Mouse (Mus musculus): ENCODE measurements around the gene Tnrc6c. TPM values are rescaled to one million over a fixed set of nuclear protein-coding genes. Genes with fewer than 3 reads are reported as not detected.
A peak's percentile ranks its signal among the peaks of the same experiment; 100 is the strongest.

The Tnrc6c gene
- polyA plus RNA-seq, 1 experiment from 2014 or later: 3.0 TPM

GRCm38 (mm10) chr11:117792281-117792888 is 138.3 kb downstream of the Tnrc6c start:
- peaks cover 43% of the 10 kb centered on the region for H3K4me1 ChIP-seq (ENCODE audit: insufficient read depth)
- H3K9ac ChIP-seq (replicated peaks): peak overlapping the region; percentile 27; the same call in 1 of the 2 replicates
- peak overlapping the region; percentile 56 for H3K27ac ChIP-seq (ENCODE audit: low read depth)
- ATAC-seq (peak; percentile 83), DNase-seq (peak; percentile 93)
- H3K27me3 ChIP-seq (ENCODE audit: insufficient read depth, low read length): no peaks in the 10 kb centered on the region
- peaks cover 10% of the 10 kb centered on the region for H3K36me3 ChIP-seq (replicated peaks; ENCODE audit: insufficient read depth, low read length)
- H3K4me3 ChIP-seq (ENCODE audit: low read depth, low read length): peak overlapping the region; percentile 7
- H3K4me2 ChIP-seq (ENCODE audit: low read depth, low read length): peak overlapping the region; percentile 63
- TF ChIP-seq EP300 (IDR thresholded peaks at IDR 0.05; ENCODE audit: low read depth): no peak
- peak; percentile 4; the same call in 1 of the 2 replicates for TF ChIP-seq CTCF (IDR thresholded peaks at IDR 0.05; ENCODE audit: low read depth)
- whole genome bisulfite sequencing (ENCODE audit: insufficient replicate concordance): 3% methylated on average over 22 of the region's 22 CpGs
- no peaks in the 10 kb centered on the region for H3K9me3 ChIP-seq (ENCODE audit: low read length)

- H3K36me3 ChIP-seq (replicated peaks; ENCODE audit: insufficient read depth, low read length): peaks cover 7% of the 10 kb centered on the region
- no peak overlapping the region for H3K4me2 ChIP-seq (ENCODE audit: low read depth, low read length)
- H3K9ac ChIP-seq (replicated peaks): no peak overlapping the region
- DNase-seq (no peak), ATAC-seq (no peak)
- no peak overlapping the region for H3K4me3 ChIP-seq (ENCODE audit: low read depth, low read length)
- 76% methylated on average over 4 of the region's 4 CpGs for WGBS (ENCODE audit: insufficient replicate concordance)
- TF ChIP-seq EP300 (IDR thresholded peaks at IDR 0.05; ENCODE audit: low read depth) (no peak), CTCF (IDR thresholded peaks at IDR 0.05; ENCODE audit: low read depth) (no peak)
- H3K27me3 ChIP-seq (ENCODE audit: insufficient read depth, low read length): no peaks in the 10 kb centered on the region
- H3K9me3 ChIP-seq (ENCODE audit: low read length): no peaks in the 10 kb centered on the region
- peaks cover 54% of the 10 kb centered on the region for H3K4me1 ChIP-seq (ENCODE audit: insufficient read depth)
- H3K27ac ChIP-seq (ENCODE audit: low read depth): no peak overlapping the region
These were observed 140.0 kb downstream of the Tnrc6c start for GRCm38 (mm10) chr11:117794035-117794551.

- Histone ChIP-seq H3K27ac (ENCODE audit: low read depth) (peak overlapping the region; percentile 91), H3K4me3 (ENCODE audit: low read depth, low read length) (peak overlapping the region; percentile 63), H3K9me3 (ENCODE audit: low read length) (no peaks in the 10 kb centered on the region), H3K4me1 (ENCODE audit: insufficient read depth) (peaks cover 42% of the 10 kb centered on the region), H3K36me3 (replicated peaks; ENCODE audit: insufficient read depth, low read length) (no peaks in the 10 kb centered on the region), H3K27me3 (ENCODE audit: insufficient read depth, low read length) (no peaks in the 10 kb centered on the region), H3K9ac (replicated peaks) (peak overlapping the region; percentile 69), H3K4me2 (ENCODE audit: low read depth, low read length) (peak overlapping the region; percentile 73)
- 30% methylated on average over 5 of the region's 5 CpGs for WGBS (ENCODE audit: insufficient replicate concordance)
- TF ChIP-seq EP300 (IDR thresholded peaks at IDR 0.05; ENCODE audit: low read depth): no peak
- no peak for TF ChIP-seq CTCF (IDR thresholded peaks at IDR 0.05; ENCODE audit: low read depth)
- peak; percentile 11 for ATAC-seq
- no peak for DNase-seq
These were observed 142.9 kb downstream of the Tnrc6c start for GRCm38 (mm10) chr11:117796954-117797353.

DNA sequence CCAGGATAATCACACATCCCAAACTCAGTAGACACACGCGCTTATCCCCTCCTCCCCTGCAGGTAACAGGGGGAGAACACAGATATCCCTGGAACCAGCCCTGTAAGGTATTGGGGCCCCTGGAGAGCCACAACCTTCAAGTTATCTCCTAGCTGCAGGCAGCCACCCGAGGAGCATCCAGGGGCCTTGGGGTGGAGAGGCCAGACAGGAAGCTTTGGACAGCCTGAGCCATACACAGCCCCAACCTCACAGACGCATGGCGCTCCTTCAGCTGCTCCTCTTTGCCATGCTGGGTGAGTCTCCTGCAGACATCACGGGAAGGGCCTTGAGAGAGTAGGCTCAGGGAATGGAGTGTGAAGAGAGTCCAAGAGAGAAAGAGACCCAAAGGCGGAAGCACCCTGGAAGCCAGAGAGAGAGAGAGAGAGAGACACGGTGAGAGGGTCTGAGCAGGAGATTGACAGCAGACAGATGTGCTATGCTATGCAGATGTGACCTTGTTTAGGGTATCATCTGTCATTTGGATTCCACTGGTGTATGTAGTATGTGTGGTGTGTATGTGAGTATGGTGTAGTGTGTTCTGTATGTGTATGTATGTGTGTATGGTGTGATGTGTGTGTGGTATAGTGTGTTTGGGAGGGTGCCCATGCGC is 143.5 kb downstream of the Tnrc6c start, which contains the start of gene 6030468B19Rik:
TSS of gene 6030468B19Rik (plus strand) at position 150 of the 649 bp plus-strand sequence.
- peak within 1 kb of the TSS; percentile 63 for H3K4me3 ChIP-seq (ENCODE audit: low read depth, low read length)
- peak within 1 kb of the TSS; percentile 69 for H3K9ac ChIP-seq (replicated peaks)
- peak within 1 kb of the TSS; percentile 73 for H3K4me2 ChIP-seq (ENCODE audit: low read depth, low read length)
- ATAC-seq (peak; percentile 95), DNase-seq (peak; percentile 73)
- H3K4me1 ChIP-seq (ENCODE audit: insufficient read depth): peaks cover 35% of the 10 kb centered on the region
- peak within 1 kb of the TSS; percentile 91 for H3K27ac ChIP-seq (ENCODE audit: low read depth)
- 35% methylated on average over 9 of the region's 9 CpGs for WGBS (ENCODE audit: insufficient replicate concordance)
- TF ChIP-seq EP300 (IDR thresholded peaks at IDR 0.05; ENCODE audit: low read depth) (peak; percentile 96), CTCF (IDR thresholded peaks at IDR 0.05; ENCODE audit: low read depth) (no peak)
- no peaks in the 10 kb centered on the region for H3K9me3 ChIP-seq (ENCODE audit: low read length)
- H3K27me3 ChIP-seq (ENCODE audit: insufficient read depth, low read length): no peaks in the 10 kb centered on the region
- H3K36me3 ChIP-seq (replicated peaks; ENCODE audit: insufficient read depth, low read length): no peaks in the 10 kb centered on the region

- H3K4me1 ChIP-seq (ENCODE audit: insufficient read depth): peaks cover 32% of the 10 kb centered on the region
These were observed 144.1 kb downstream of the Tnrc6c start for GRCm38 (mm10) chr11:117798160-117798541.

GRCm38 (mm10) chr11:117799174-117799573 is 145.1 kb downstream of the Tnrc6c start:
- TF ChIP-seq EP300 (IDR thresholded peaks at IDR 0.05; ENCODE audit: low read depth) (no peak), CTCF (IDR thresholded peaks at IDR 0.05; ENCODE audit: low read depth) (no peak)
- 40% methylated on average over 5 of the region's 5 CpGs for WGBS (ENCODE audit: insufficient replicate concordance)
- peak overlapping the region; percentile 91 for H3K27ac ChIP-seq (ENCODE audit: low read depth)
- no peaks in the 10 kb centered on the region for H3K27me3 ChIP-seq (ENCODE audit: insufficient read depth, low read length)
- H3K4me3 ChIP-seq (ENCODE audit: low read depth, low read length): peak overlapping the region; percentile 63
- H3K9me3 ChIP-seq (ENCODE audit: low read length): no peaks in the 10 kb centered on the region
- ATAC-seq (no peak), DNase-seq (no peak)
- peak overlapping the region; percentile 73 for H3K4me2 ChIP-seq (ENCODE audit: low read depth, low read length)
- peaks cover 30% of the 10 kb centered on the region for H3K4me1 ChIP-seq (ENCODE audit: insufficient read depth)
- H3K9ac ChIP-seq (replicated peaks): peak overlapping the region; percentile 69
- peaks cover 5% of the 10 kb centered on the region; the same call in 1 of the 2 replicates for H3K36me3 ChIP-seq (replicated peaks; ENCODE audit: insufficient read depth, low read length)

More at GRCm38 (mm10) chr11:117798160-117798541, 144.1 kb downstream of the Tnrc6c start:
- Histone ChIP-seq H3K9me3 (ENCODE audit: low read length) (no peaks in the 10 kb centered on the region), H3K9ac (replicated peaks) (peak overlapping the region; percentile 69), H3K27ac (ENCODE audit: low read depth) (peak overlapping the region; percentile 91), H3K36me3 (replicated peaks; ENCODE audit: insufficient read depth, low read length) (0 out of 2 replicates have a peak, but pooled peaks cover 3% of the 10 kb centered on the region), H3K27me3 (ENCODE audit: insufficient read depth, low read length) (no peaks in the 10 kb centered on the region), H3K4me3 (ENCODE audit: low read depth, low read length) (peak overlapping the region; percentile 63), H3K4me2 (ENCODE audit: low read depth, low read length) (peak overlapping the region; percentile 73)
- no peak for DNase-seq
- 9% methylated on average over 2 of the region's 2 CpGs for WGBS (ENCODE audit: insufficient replicate concordance)
- ATAC-seq: peak; percentile 6; the same call in 1 of the 2 replicates
- TF ChIP-seq CTCF (IDR thresholded peaks at IDR 0.05; ENCODE audit: low read depth) (no peak), EP300 (IDR thresholded peaks at IDR 0.05; ENCODE audit: low read depth) (peak; percentile 59)

All from liver, postnatal 0 days (tissue).